Mouse (Mus musculus) embryonic stem cell, embryonic (primary cell): ENCODE data around the gene Vamp4.
"Not testable (repeated sequence)": the region's sequence is repeated elsewhere in the genome, so short reads cannot be mapped to it uniquely, and the experiment has no call there.

Experiments
- CTCF ChIA-PET, 4 experiments: fragments of 300-600 bp in 2 of 4; fragments of 350-600 bp in 2 of 4; sonication (Branson Sonifier 250); formaldehyde crosslinking; loops; one replicate each; lab custom pipeline; 2022; ENCODE audit warnings: inconsistent platforms in 2 of 4; lab: Charles Lee
- POLR2A ChIA-PET, 4 experiments: fragments of 300-600 bp in 2 of 4; fragments of 350-600 bp in 2 of 4; sonication (Branson Sonifier 250); formaldehyde crosslinking; loops; one replicate each; lab custom pipeline; 2022; ENCODE audit warnings: antibody characterized with exemption in 4 of 4, inconsistent platforms in 1 of 4; lab: Charles Lee

Vamp4 gene

DNA sequence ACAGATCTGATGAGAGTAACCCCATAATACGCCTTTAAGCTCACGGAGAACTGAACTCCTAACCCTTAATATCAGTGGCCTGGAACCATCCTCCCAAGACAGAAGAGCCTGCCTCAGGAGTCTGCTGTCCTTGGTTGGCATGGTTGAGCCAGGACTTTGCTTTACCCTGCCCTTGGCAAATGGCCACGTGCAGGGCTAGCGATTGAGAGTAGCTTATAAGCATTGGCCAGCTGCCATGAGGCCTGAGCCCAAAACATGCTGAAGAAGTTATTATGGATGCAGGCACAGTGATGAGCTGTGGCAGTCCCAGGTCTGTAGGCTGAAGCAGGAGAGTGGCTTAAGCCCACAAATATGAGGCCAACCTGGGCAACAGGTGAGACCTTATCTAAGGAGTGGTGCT lies 57.5 kb downstream of the Vamp4 start:
- CTCF ChIA-PET, result not testable (repeated sequence)

DNA sequence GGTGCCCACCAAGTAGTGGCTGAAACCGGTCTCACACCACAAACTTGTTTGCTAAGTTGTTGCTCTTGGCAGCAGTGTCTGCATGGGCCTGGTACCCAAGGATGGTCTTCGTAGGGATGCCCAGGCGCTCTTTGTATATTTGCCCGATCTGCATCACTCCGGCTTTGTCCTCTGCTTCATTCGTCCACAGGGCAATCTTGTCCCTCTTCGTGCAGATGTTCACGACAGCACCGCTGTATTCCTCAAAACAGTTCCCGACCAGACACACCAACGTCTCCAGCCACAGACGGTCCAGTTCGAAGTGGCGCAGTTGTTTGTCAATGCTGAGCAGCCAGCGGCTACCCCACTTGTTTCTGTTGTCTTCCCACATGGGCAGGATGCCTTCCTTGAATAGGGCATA lies 58.0 kb downstream of the Vamp4 start:
- CTCF ChIA-PET, POLR2A ChIA-PET: not testable (repeated sequence)

More for the DNA sequence above, 57.5 kb downstream of the Vamp4 start:
- POLR2A ChIA-PET, result not testable (repeated sequence)

DNA sequence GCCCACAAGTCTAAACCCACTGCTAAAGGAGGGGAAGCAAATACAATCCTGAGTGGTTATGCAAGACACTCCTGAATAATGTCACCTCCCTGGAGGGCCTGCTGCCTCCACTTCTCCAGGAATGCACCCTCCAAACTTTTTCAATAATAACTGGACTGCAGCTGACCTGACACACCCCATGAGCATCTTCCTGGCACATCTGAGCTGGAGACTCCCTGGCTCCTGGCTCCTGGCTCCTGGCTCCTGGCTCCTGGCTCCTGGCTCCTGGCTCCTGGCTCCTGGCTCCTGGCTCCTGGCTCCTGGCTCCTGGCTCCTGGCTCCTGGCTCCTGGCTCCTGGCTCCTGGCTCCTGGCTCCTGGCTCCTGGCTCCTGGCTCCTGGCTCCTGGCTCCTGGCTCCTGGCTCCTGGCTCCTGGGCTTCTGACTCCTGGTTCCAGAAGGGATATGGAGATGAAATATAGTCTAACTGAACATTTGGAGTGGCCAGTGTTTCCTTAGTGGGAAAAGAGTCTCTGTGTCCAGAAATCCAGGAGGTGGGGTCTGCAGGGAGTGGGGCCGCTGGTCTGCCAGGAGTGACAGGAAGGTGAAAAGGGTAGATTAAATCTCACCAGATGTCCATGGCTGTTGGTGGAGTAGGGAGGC lies 65.1 kb downstream of the Vamp4 start:
- CTCF ChIA-PET, result interaction anchor here in 1 of 4 experiments (1.2 to 1.4 kb wide), 2 partner anchors 15 kb away, joined by 3 read pairs; no protein-coding TSS in a partner anchor
- POLR2A ChIA-PET, result not testable (repeated sequence)

DNA sequence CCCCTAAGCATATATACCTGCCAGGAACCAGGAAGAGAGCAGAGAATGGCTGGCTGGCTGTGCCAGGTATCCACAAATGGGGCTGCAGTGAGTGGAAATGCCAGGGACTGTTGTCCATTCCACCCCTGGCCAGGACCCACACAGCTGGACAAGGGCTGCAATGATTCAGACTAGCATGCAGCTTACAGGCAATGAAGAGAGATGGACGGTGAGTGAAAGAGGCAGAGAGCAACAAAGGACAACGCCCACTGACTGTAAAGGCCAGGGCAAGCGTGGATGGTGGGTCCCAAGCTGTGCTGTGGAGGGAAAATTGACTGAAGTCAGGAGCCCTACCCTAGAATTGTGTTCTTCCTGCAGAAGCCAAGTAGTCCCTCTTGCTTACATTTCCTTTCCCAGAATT lies 66.2 kb downstream of the Vamp4 start:
- ChIA-PET POLR2A (interaction anchor here in 1 of 4 experiments (0.6 kb wide), 1 partner anchor 22 kb away, joined by 3 read pairs; the partner anchor contains the start of gene Myocos), CTCF (interaction anchor here in 1 of 4 experiments (1.2 kb wide), 1 partner anchor 16 kb away, joined by 3 read pairs; no protein-coding TSS in a partner anchor)

DNA sequence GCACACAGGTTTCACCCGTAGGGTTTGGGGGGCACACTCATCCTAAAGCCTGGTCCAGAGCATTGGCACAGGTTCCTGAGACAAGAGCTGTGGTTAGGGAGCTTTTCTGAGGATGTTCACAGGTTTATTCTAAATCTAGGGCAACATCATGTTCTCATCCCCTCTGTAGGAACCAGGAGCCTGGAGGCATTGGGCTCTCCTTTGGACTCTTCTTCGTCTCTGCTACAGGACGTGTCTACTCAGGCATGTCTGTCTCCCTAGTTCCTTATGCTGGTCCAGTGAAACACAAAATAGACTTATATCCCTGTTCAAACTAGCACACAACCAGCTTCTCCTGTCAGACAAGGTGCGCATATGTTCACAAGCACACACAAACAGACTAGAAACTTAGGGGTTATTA lies 68.2 kb downstream of the Vamp4 start:
- ChIA-PET POLR2A (interaction anchor here in 1 of 4 experiments (0.8 kb wide), 1 partner anchor 581 kb away, joined by 3 read pairs; no protein-coding TSS in a partner anchor), CTCF (interaction anchor here in 1 of 4 experiments (0.8 kb wide), 1 partner anchor 10 kb away, joined by 3 read pairs; no protein-coding TSS in a partner anchor)

DNA sequence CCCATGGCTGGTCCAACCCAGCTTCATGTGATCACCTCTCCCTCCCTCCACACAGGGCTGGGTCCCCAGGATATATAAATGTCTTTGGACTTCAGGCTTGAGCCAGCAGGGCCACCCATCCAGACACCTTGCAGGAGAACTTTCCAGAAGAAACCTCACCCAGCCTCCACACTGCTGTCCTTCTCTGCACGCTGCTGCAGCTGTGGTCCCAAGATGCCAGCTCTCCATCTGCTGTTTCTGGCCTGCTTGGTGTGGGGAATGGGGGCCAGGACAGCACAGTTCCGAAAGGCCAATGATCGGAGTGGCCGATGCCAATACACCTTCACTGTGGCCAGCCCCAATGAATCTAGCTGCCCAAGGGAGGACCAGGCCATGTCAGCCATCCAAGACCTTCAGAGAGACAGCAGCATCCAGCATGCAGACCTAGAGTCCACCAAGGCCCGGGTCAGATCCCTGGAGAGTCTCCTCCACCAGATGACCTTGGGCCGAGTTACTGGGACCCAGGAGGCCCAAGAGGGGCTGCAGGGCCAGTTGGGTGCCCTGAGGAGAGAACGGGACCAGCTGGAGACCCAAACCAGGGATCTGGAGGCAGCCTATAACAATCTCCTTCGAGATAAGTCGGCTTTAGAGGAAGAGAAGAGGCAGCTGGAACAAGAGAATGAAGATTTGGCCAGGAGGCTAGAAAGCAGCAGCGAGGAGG lies 68.9 kb downstream of the Vamp4 start, which contains the start of gene Myoc:
Myoc (plus strand) TSS at position 105 of the 700 bp plus-strand sequence.
- CTCF ChIA-PET, result interaction anchor here in 1 of 4 experiments (0.8 kb wide), 1 partner anchor 10 kb away, joined by 3 read pairs; no protein-coding TSS in a partner anchor
- POLR2A ChIA-PET, result interaction anchor here in 1 of 4 experiments (0.8 kb wide), 1 partner anchor 582 kb away, joined by 3 read pairs; no protein-coding TSS in a partner anchor

DNA sequence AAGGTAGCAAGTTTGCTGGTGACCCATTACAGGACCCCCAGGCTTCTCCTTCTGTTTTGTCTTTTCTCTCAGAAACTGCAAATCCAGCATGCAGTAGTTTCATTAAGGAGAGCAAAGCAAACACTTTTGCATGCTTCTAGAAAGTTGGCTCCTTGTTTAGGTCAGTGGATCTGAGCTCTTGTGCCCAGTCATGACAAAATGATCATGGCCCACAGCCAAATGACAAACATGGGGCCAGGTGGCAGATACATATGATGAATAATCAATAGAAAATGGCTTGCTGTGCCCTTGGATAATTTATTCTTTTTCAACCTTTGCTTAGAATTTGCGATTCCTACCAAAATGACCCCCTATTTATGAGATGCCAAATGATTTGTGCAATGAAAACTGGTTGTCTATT lies 69.5 kb downstream of the Vamp4 start:
- CTCF ChIA-PET, result no interaction called here
- POLR2A ChIA-PET, result no interaction called here

DNA sequence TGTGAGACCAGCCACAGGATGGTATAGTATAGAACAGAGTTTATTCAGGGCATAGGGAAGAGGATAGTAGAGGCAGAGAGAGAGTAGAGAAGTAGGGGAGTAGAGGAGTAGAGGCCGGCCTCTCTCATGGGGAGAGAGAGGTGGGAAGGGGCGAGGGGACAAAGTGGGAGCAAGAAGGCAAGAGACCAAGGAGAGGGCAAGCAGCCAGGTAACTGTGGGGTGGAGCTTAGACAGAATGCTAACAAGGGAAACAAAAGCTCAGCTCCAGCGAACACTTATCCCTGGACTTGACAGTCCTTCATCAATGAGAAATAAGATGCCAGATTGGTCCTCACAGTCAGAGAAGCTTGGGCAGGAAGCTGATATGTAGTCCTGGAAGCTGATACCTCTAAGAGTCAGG lies 72.3 kb downstream of the Vamp4 start:
- CTCF ChIA-PET, result interaction anchor here in 1 of 4 experiments (0.5 kb wide), 1 partner anchor 112 kb away, joined by 3 read pairs; no protein-coding TSS in a partner anchor
- POLR2A ChIA-PET, result no interaction called here

DNA sequence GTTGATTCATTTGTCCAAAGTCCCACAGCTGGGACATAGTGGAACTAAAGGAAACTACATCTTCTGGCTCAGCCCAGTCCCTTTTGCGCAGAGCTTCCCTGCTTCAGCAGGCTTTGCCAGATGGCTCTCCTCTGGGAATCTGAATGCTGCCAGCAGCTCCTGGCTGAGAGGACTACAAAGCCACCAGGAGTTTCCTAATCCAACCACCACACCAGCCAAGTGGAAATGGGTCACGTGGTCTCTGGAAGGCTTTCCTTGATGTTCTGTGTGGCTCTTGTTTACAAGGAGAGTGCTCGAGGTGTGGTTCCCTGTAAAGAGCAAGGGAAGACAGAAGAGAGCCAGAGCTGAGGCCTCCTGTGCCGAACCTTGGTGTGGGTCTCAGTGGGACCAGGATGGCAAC lies 73.4 kb downstream of the Vamp4 start:
- ChIA-PET POLR2A (interaction anchor here in 2 of 4 experiments (0.6 to 0.9 kb wide), 2 partner anchors 9 to 22 kb away, joined by 3 to 5 read pairs; no protein-coding TSS in a partner anchor), CTCF (no interaction called here)

DNA sequence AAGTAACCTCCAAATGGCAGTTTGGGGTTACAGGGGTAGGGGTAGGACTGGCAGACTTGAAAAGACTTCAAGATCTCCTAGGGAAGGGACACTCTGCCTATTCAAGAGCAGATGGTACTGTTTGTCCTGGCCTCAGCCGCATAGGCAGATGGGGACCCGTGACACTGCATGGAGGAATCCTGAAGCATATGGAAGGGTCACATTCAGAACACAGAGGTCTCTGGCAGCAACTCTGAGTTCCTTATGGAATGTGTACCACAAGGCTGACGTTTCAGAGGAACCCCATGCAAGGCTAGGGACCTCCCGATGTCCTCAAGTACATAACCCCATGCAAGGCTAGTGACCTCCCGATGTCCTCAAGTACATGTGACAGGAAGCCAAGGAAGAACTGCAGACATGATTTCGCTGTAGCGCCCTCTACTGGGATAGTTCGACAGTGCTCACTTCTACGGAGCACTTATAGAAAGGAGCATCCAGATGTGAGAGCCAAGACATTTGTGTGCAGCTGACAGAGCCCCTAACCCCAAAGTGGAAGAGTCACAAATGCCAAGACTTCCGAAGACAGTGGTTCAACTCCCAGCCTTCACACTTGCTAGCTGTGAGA lies 75.9 kb downstream of the Vamp4 start:
- CTCF ChIA-PET, result interaction anchor here in 1 of 4 experiments (1.3 kb wide), 1 partner anchor 12 kb away, joined by 5 read pairs; the partner anchor contains the start of gene Myocos

DNA sequence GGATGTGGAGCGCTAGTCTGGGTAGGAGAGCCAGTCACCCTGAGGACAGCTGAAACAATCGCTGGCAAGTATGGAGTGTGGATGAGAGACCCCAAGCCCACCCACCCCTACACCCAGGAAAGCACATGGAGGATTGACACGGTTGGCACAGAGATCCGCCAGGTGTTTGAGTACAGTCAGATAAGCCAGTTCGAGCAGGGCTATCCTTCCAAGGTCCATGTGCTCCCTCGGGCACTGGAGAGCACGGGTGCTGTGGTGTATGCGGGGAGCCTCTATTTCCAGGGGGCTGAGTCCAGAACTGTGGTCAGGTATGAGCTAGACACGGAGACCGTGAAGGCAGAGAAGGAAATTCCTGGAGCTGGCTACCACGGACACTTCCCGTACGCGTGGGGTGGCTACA lies 78.1 kb downstream of the Vamp4 start:
- CTCF ChIA-PET, result interaction anchor here in 3 of 4 experiments (0.6 to 1.0 kb wide), 3 partner anchors 10 to 41 kb away, joined by 3 to 7 read pairs (median 4); no protein-coding TSS in a partner anchor
- POLR2A ChIA-PET, result interaction anchor here in 2 of 4 experiments (0.8 to 1.2 kb wide), 3 partner anchors 12 to 77 kb away, joined by 3 read pairs; no protein-coding TSS in a partner anchor

More for the DNA sequence above, 75.9 kb downstream of the Vamp4 start:
- POLR2A ChIA-PET, result interaction anchor here in 1 of 4 experiments (1.2 kb wide), 1 partner anchor 8 kb away, joined by 3 read pairs; no protein-coding TSS in a partner anchor
